Mouse (Mus musculus) hindbrain, embryonic 15.5 days (tissue): ENCODE results near the gene Hist1h1t. TPM values are rescaled to one million over a fixed set of nuclear protein-coding genes. Genes with fewer than 3 reads are reported as not detected.
"Not testable (repeated sequence)": the region's sequence is repeated elsewhere in the genome, so short reads cannot be mapped to it uniquely, and the experiment has no call there.

ENCODE experiments used
- ATAC-seq: fragments of 200-750 bp; cut with Nextera tagmentation; 2 replicates; pipeline ENCODE4 v1.8.0; 2017; ENCODE audit warnings: low read depth, moderate number of reproducible peaks, moderate TSS enrichment; ENCODE audit not compliant: low FRiP score
- H3K27ac ChIP-seq: fragments of 300-500 bp; sonication (generic); replicated peaks from 2 replicates; pipeline ENCODE4 v1.5.1; 2015; ENCODE audit warnings: mild to moderate bottlenecking, inconsistent platforms
- H3K27me3 ChIP-seq: fragments of 300-500 bp; sonication (generic); 2 replicates; pipeline ENCODE4 v1.6.1; 2015; ENCODE audit warnings: control low read depth, inconsistent platforms
- H3K36me3 ChIP-seq: fragments of 300-500 bp; sonication (generic); 2 replicates; pipeline ENCODE4 v1.6.1; 2015; ENCODE audit warnings: control low read depth, inconsistent platforms
- H3K4me1 ChIP-seq: fragments of 300-500 bp; sonication (generic); replicated peaks from 2 replicates; pipeline ENCODE4 v1.6.1; 2015; ENCODE audit warnings: control low read depth, inconsistent platforms
- H3K4me2 ChIP-seq: fragments of 300-500 bp; sonication (generic); 2 replicates; pipeline ENCODE4 v1.6.1; 2015; ENCODE audit warnings: moderate library complexity, mild to moderate bottlenecking, inconsistent platforms
- H3K4me3 ChIP-seq: fragments of 300-500 bp; sonication (generic); 2 replicates; pipeline ENCODE4 v1.5.1; 2015; ENCODE audit warnings: mild to moderate bottlenecking, inconsistent platforms
- H3K9ac ChIP-seq: fragments of 300-500 bp; sonication (generic); 2 replicates; pipeline ENCODE4 v1.6.1; 2015; ENCODE audit warnings: inconsistent platforms
- H3K9me3 ChIP-seq: fragments of 300-500 bp; sonication (generic); 2 replicates; pipeline ENCODE4 v1.6.1; 2016; ENCODE audit warnings: control low read depth, inconsistent platforms
- WGBS: fragments of 180-500 bp; shearing (Covaris S2); methylation state at CpG from one replicate; pipeline ENCODE4 v1.1.7; 2015; 5-methylcytosine and 5-hydroxymethylcytosine counted together
- polyA plus RNA-seq: library from polyadenylated mRNA; unstranded; fragments of >200 nt; fragmentation: Nextera tagmentation; extraction: Ambion mirVana; gene quantifications from 2 replicates; pipeline ENCODE4 v1.2.1, GENCODE M21; 2015

The Hist1h1t gene
- polyA plus RNA-seq, 1 experiment from 2014 or later = not detected

DNA sequence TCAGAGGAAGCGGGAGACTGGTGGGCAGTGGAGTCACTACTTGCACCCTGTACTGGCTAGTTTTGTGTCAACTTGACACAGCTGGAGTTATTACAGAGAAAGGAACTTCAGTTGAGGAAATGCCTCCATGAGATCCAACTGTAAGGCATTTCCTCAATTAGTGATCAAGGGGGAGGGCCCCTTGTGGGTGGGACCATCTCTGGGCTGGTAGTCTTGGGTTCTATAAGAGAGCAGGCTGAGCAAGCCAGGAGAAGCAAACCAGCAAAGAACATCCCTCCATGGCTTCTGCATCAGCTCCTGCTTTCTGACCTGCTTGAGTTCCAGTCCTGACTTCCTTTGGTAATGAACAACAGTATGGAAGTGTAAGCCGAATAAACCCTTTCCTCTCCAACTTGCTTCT is 7.2 kb downstream of the Hist1h1t start:
- WGBS = 90% methylated on average over 2 of the region's 2 CpGs

DNA sequence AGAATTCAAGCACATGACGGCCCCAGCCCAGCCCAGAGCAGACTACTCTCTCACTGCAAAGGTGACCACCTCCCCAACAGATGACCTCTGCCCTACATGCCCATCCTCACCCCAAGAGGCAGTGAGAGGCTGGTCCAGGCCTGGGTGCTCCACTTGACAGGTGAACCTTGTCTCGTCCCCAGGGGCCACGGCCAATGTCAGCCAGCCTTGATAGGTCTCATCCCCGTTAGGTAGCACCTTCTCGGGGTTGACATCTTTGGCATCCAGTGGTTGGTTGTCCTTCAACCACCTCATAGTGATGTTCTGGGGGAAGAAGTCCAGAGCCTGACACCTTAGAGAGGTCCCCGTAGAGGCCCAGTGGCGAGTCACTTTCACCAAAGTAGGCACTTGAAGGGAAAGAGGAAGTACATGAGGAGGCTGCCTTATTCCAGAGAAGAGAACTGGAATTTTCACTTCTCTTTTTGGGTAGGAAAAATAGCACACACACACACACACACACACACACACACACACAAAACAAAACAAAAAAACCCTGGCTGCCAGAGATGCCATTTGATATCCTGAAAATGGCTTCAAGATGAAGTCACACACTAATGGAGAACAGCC is 10.2 kb downstream of the Hist1h1t start:
- Histone ChIP-seq H3K4me2 (no peak overlapping the region), H3K4me1 (peaks cover 8% of the 10 kb centered on the region), H3K9ac (no peak overlapping the region), H3K4me3 (no peak overlapping the region), H3K27me3 (no peaks in the 10 kb centered on the region), H3K27ac (no peak overlapping the region), H3K9me3 (no peaks in the 10 kb centered on the region), H3K36me3 (no peaks in the 10 kb centered on the region)
- no peak for ATAC-seq
- WGBS = 96% methylated on average over 7 of the region's 7 CpGs

More for the DNA sequence above, 7.2 kb downstream of the Hist1h1t start:
- H3K36me3 ChIP-seq, H3K27ac ChIP-seq, H3K4me2 ChIP-seq, H3K27me3 ChIP-seq, H3K4me1 ChIP-seq, H3K9me3 ChIP-seq, H3K9ac ChIP-seq, ATAC-seq, H3K4me3 ChIP-seq: not testable (repeated sequence)

DNA sequence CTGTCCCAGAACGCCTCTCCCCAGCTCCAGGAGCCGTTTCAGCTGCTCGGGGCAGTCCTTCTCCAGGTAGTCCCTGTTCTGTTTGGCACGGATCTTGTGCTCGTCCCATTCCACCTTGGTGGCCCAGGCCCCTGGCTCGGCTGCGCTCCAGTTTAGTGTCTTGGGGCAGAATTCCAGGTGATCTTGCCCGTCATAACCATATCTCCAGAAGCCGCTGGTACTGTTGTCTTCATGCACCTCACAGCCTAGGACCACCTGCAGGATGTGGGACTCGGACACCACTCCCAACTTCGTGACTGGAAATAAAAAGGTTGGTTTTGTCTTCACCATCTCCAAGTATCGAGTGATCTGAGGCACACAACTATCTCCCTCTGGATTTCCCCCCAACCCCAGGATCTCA is 11.2 kb downstream of the Hist1h1t start:
- no peaks in the 10 kb centered on the region for H3K27me3 ChIP-seq
- H3K9me3 ChIP-seq = no peaks in the 10 kb centered on the region
- no peak overlapping the region for H3K9ac ChIP-seq
- H3K4me2 ChIP-seq = no peak overlapping the region
- no peaks in the 10 kb centered on the region for H3K36me3 ChIP-seq
- H3K27ac ChIP-seq = no peak overlapping the region
- ATAC-seq = no peak
- H3K4me1 ChIP-seq = peaks cover 8% of the 10 kb centered on the region
- H3K4me3 ChIP-seq = no peak overlapping the region
- 92% methylated on average over 12 of the region's 12 CpGs for WGBS

DNA sequence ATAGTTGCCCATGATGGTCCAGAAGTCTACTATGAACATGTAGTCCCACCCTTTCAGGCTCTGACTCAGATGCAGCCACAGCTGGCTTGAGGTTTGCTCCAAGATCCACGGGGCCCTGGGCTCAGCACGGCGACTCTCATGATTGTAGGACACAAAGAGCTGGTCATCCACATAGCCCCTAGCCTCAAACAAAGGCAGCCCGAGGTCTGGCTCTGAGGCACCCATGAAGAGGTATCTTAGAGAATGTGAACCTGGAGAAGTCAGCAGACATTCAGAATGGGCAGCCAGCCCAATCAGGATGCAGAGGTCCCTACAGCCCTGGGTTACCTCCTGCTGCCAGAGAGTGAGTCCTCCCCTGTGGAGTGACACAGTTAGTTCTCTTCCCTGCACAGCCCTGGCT is 12.4 kb downstream of the Hist1h1t start:
- no peak for ATAC-seq

DNA sequence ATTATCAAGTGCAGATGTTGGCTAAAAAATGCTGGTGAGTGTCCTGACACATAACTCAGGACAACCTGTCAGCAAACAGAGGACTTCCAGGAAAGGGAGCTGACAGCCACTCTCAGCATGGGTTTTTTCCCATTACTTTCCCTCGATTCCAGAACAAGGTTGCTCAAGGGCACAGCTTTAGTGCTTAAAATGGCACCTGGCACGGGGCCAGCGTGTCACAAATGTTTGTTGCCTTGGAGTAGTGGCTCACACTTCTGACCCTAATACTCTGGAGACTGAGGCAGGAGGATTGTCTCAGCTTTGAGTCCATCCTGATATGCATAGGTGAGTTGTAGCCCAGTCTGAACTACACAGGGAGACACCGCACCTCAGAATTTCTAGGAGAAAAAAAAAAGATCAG is 13.0 kb downstream of the Hist1h1t start:
- Histone ChIP-seq H3K4me2 (no peak overlapping the region), H3K36me3 (no peaks in the 10 kb centered on the region), H3K9me3 (no peaks in the 10 kb centered on the region), H3K27me3 (no peaks in the 10 kb centered on the region), H3K4me3 (no peak overlapping the region), H3K9ac (no peak overlapping the region), H3K27ac (no peak overlapping the region), H3K4me1 (peaks cover 8% of the 10 kb centered on the region)
- no peak for ATAC-seq
- 81% methylated on average over 4 of the region's 4 CpGs for WGBS

More for the DNA sequence above, 12.4 kb downstream of the Hist1h1t start:
- H3K27me3 ChIP-seq = no peaks in the 10 kb centered on the region
- no peak overlapping the region for H3K27ac ChIP-seq
- no peaks in the 10 kb centered on the region for H3K36me3 ChIP-seq
- 77% methylated on average over 4 of the region's 4 CpGs for WGBS
- H3K4me3 ChIP-seq = no peak overlapping the region
- H3K9me3 ChIP-seq = no peaks in the 10 kb centered on the region
- H3K4me1 ChIP-seq = peaks cover 8% of the 10 kb centered on the region
- no peak overlapping the region for H3K4me2 ChIP-seq
- H3K9ac ChIP-seq = no peak overlapping the region

DNA sequence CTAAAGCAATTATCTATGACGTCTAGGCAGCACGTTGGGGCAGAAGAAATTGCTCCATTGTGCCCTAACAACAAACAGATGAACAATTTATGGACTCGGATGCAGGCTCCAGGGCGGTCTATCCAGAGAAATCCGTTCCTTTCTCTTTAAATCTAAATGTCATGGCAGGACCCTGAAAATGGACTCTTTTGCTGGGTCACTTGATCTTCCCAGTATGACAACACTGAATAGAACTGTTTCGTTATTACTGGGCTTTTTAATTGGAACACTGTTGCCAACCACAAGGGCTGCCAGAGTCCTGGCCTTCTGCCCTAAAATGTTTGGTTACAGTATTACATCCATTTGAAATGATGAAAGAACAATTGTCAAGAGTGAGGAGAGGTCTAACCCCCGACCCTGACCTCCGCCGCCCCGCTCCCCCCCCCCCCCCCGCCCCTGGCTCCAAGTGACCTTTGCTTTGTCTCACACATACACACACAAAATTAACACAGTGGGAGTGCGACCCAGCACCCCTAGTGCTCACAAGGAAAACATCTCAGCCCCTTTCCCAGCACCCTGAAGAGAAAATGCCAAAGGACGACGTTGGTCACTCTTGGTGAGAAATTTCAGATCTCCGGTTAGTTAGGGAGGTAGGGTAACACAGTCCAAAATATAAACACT is 14.2 kb downstream of the Hist1h1t start:
- H3K9me3 ChIP-seq = no peaks in the 10 kb centered on the region
- ATAC-seq = no peak
- 9% methylated on average over 15 of the region's 15 CpGs for WGBS
- H3K27me3 ChIP-seq = no peaks in the 10 kb centered on the region
- peak overlapping the region; percentile 54 for H3K4me2 ChIP-seq
- peaks cover 8% of the 10 kb centered on the region for H3K4me1 ChIP-seq
- H3K36me3 ChIP-seq = no peaks in the 10 kb centered on the region
- peak overlapping the region; percentile 0; the same call in 1 of the 2 replicates for H3K27ac ChIP-seq
- H3K9ac ChIP-seq = peak overlapping the region; percentile 21; the same call in 1 of the 2 replicates
- peak overlapping the region; percentile 28 for H3K4me3 ChIP-seq

DNA sequence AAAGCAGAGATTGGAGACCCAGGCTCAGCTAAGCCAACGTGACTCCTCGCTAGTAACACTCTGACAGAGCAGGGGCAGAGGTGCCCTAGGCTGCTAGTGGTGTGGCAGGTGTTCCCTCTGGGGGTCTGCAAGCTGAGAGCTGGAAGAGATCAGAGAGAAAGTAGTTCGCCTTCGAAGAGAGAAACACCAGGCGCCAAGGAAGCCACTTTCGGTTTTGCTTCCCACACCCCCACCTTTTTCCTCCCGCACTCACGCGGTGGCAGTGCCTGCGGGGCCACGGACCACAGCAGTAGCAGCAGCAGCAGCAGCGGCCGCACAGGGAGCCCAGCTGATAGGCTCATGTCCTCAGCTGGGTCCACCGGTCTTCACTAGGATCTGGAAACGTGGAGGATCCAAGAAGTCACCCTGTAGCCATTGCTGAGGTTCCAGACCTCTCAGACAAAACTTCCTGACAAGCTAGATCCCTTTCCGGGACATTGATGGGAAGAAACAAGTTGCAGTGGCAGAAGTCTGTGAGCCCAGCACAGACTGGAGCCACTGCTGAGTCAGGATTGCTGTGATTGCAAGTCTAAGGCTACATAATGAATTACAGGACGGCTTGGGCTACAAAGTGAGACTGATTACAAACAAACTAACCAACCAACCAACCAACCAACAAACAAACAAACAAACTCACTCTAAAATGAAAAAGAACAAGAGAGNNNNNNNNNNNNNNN is 14.9 kb downstream of the Hist1h1t start, which contains the start of gene Hfe:
Gene Hfe (minus strand): TSS at position 481 of the 716 bp plus-strand sequence.
- peak; percentile 72; the same call in 1 of the 2 replicates for ATAC-seq
- Histone ChIP-seq H3K9ac (peak within 1 kb of the TSS; percentile 21; the same call in 1 of the 2 replicates), H3K4me1 (peaks cover 8% of the 10 kb centered on the region), H3K36me3 (no peaks in the 10 kb centered on the region), H3K4me2 (peak within 1 kb of the TSS; percentile 54), H3K27ac (peak within 1 kb of the TSS; percentile 0; the same call in 1 of the 2 replicates), H3K4me3 (peak within 1 kb of the TSS; percentile 28), H3K27me3 (no peaks in the 10 kb centered on the region), H3K9me3 (no peaks in the 10 kb centered on the region)
- 3% methylated on average over 17 of the region's 17 CpGs for WGBS

DNA sequence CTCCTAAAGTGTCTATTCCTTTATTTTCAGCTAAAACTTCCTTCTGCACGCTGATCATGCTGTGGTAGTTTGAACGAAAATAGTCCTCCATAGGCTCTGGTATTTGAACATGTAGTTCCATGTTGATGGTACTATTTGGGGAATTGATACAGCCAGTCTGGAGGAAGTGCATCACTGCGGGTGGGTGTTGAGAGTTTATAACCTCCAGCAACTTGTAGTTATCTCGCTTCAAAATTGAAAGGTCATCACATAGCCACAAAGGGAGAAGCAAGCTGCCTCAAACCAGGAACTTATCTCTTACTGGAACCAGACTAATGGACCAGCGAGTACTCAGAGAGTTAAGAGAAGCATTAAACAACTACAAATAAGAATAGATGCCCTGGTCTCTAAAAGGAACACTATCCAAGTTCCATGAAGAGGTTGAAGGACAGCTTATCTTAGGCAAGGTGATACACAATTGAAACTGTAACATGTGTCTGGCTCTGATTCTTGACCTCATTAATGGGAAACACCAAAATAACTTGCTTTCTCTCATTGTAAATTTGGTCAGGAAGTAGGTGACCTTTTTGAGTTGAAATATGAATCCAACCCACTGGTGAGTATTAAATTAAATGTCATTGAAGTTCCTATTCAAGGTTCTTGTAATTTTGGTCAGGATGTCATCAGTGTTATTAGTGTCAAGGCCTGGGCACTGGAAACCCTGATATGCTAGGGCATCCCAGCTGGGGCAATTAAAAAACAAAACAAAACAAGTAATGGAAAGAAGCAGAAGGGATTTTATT is 20.8 kb downstream of the Hist1h1t start:
- ATAC-seq = no peak
- Histone ChIP-seq H3K4me1 (no peaks in the 10 kb centered on the region), H3K27ac (no peak overlapping the region), H3K9ac (no peak overlapping the region), H3K4me2 (no peak overlapping the region), H3K27me3 (no peaks in the 10 kb centered on the region), H3K36me3 (no peaks in the 10 kb centered on the region), H3K4me3 (no peak overlapping the region), H3K9me3 (no peaks in the 10 kb centered on the region)
- WGBS = 88% methylated on average over 5 of the region's 5 CpGs

DNA sequence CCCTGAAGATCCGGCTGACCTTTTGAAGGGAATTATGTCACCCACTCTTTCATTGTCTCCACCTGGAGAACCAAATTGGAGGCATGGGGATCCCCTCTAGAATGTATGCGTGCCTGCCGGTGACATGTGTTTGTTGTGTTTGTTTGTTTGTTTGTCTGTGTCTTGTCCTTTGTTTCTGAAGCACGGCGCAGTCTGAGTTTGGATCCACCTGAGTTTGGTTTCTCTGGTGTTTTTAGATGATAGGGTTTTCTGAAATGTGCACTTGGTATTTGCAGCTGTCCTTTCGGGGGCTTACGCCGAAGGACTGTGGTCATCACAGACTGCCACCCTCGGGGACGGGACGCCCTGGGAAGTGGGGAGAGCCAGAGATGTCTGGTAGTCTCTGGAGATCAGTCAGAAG is 21.6 kb downstream of the Hist1h1t start:
- no peak for ATAC-seq
- Histone ChIP-seq H3K27me3 (no peaks in the 10 kb centered on the region), H3K4me3 (no peak overlapping the region), H3K27ac (no peak overlapping the region), H3K9ac (no peak overlapping the region), H3K4me2 (no peak overlapping the region), H3K4me1 (no peaks in the 10 kb centered on the region), H3K36me3 (no peaks in the 10 kb centered on the region), H3K9me3 (no peaks in the 10 kb centered on the region)
- WGBS = 57% methylated on average over 11 of the region's 11 CpGs

DNA sequence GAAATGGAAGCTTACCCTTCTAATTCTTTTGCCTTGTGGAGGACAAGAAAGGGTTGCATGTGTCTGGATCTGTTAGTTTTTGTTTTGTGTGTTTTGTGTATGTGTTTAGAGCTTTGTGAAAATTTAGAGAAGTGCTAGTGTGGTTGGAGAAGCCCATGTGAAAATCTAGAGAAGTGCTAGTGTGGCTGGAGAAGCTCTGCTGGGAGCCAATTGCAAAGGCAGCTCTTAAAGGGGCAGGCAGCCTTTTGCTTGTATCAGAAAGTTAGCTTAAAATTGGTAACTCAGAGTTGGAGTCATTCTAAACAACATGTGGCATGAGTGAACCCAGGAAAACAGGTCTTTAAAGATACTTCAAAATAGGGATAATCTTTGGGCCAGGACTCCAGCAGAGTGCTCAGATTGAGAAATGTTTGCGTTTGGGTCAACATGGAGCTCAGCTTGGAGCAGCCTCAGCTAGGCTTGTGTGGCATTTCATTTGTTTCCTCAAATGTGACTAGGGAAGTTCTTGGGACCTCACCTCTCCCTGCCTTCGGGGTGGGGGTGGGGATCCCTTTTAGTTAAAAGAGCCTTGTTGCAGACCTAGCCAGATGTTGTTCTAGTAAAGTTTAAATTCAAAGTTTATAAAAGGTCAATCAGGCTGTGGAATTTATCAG is 22.1 kb downstream of the Hist1h1t start:
- H3K4me2 ChIP-seq, H3K36me3 ChIP-seq, H3K27ac ChIP-seq, ATAC-seq, H3K9ac ChIP-seq, H3K4me3 ChIP-seq, H3K9me3 ChIP-seq, H3K27me3 ChIP-seq, H3K4me1 ChIP-seq: not testable (repeated sequence)
- 18% methylated on average over 2 of the region's 2 CpGs for WGBS

DNA sequence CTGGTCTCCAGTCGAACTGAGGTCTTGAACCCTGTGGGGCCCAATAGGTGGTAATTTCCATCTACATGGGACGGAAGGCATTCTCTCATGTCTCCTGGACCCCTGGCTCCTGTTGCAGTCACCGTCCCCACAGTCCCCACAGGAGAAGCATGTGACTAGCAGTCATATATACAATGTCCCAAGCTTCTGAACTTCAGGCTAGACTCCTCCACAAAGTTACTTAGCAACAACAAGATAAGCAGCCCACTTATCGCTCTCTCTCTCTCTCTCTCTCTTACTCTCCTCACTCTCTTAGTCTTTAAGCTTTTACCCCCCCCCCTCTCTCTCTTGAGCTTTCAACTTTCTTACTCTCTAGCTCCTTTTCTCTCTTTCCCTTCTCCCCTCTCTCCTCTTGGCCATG is 28.6 kb downstream of the Hist1h1t start:
- ATAC-seq = no peak
- Histone ChIP-seq H3K9me3 (no peaks in the 10 kb centered on the region), H3K27ac (no peak overlapping the region), H3K9ac (no peak overlapping the region), H3K4me3 (no peak overlapping the region), H3K27me3 (no peaks in the 10 kb centered on the region), H3K4me1 (no peaks in the 10 kb centered on the region), H3K4me2 (no peak overlapping the region), H3K36me3 (no peaks in the 10 kb centered on the region)
- 83% methylated on average over 4 of the region's 4 CpGs for WGBS
